Mouse (Mus musculus) heart, embryonic 14.5 days (tissue): ENCODE data around the gene Rabif. TPM values are rescaled to one million over a fixed set of nuclear protein-coding genes. Genes with fewer than 3 reads are reported as not detected.
A peak's percentile ranks its signal among the peaks of the same experiment; 100 is the strongest.
"Not testable (repeated sequence)": the region's sequence is repeated elsewhere in the genome, so short reads cannot be mapped to it uniquely, and the experiment has no call there.

Experiments used
- ATAC-seq: fragments of 200-750 bp; cut with Nextera tagmentation; 2 replicates; pipeline ENCODE4 v1.8.0; 2017; ENCODE audit warnings: low read depth, moderate TSS enrichment; ENCODE audit not compliant: insufficient number of reproducible peaks, insufficient read depth, low FRiP score
- H3K27ac ChIP-seq, 2 experiments: fragments of 200-500 bp in 1 of 2; fragments of 300-500 bp in 1 of 2; sonication (generic) in 1 of 2; replicated peaks in 1 of 2; 2 replicates each; pipeline ENCODE4 v1.5.1; 2012 to 2014; ENCODE audit warnings: low read depth in 2 of 2, low read length in 2 of 2, control low read depth in 1 of 2, mild to moderate bottlenecking in 1 of 2, mixed read lengths in 1 of 2; ENCODE audit not compliant: control insufficient read depth in 1 of 2, insufficient read depth in 1 of 2
- H3K27me3 ChIP-seq: fragments of 300-500 bp; sonication (generic); 2 replicates; pipeline ENCODE4 v1.6.1; 2014; ENCODE audit warnings: mild to moderate bottlenecking, low read length, control low read depth; ENCODE audit not compliant: control insufficient read depth, insufficient read depth
- H3K36me3 ChIP-seq: fragments of 300-500 bp; sonication (generic); 2 replicates; pipeline ENCODE4 v1.6.1; 2014; ENCODE audit warnings: mild to moderate bottlenecking, control low read depth, low read length, mixed read lengths; ENCODE audit not compliant: control insufficient read depth, insufficient read depth
- H3K4me1 ChIP-seq, 2 experiments: fragments of 200-500 bp in 1 of 2; fragments of 300-500 bp in 1 of 2; sonication (generic) in 1 of 2; 2 replicates each; pipeline ENCODE4 v1.6.1; 2012 to 2014; ENCODE audit warnings: low read length in 2 of 2, control low read depth in 1 of 2, mixed read lengths in 1 of 2; ENCODE audit not compliant: control insufficient read depth in 2 of 2, insufficient read depth in 2 of 2
- H3K4me2 ChIP-seq: fragments of 300-500 bp; sonication (generic); 2 replicates; pipeline ENCODE4 v1.6.1; 2014; ENCODE audit warnings: mild to moderate bottlenecking, low read length
- H3K4me3 ChIP-seq, 2 experiments: fragments of 200-500 bp in 1 of 2; fragments of 300-500 bp in 1 of 2; sonication (generic) in 1 of 2; 2 replicates each; pipeline ENCODE4 v1.5.1; 2012 to 2014; ENCODE audit warnings: low read length in 2 of 2, mild to moderate bottlenecking in 2 of 2, control low read depth in 1 of 2, low read depth in 1 of 2, moderate library complexity in 1 of 2; ENCODE audit not compliant: control insufficient read depth in 1 of 2, insufficient read depth in 1 of 2
- H3K9ac ChIP-seq: fragments of 300-500 bp; sonication (generic); 2 replicates; pipeline ENCODE4 v1.6.1; 2014; ENCODE audit warnings: mild to moderate bottlenecking, low read length
- H3K9me3 ChIP-seq: fragments of 300-500 bp; sonication (generic); 2 replicates; pipeline ENCODE4 v1.6.1; 2016; ENCODE audit warnings: low read length, control low read depth; ENCODE audit not compliant: control insufficient read depth
- WGBS: fragments of 180-500 bp; shearing (Covaris S2); extraction: QIAGEN DNeasy Blood & Tissue Kit; methylation state at CpG from one replicate; pipeline ENCODE4 v1.1.7; 2014; 5-methylcytosine and 5-hydroxymethylcytosine counted together
- polyA plus RNA-seq: library from polyadenylated mRNA; unstranded; fragments of >200 nt; fragmentation: Nextera tagmentation; extraction: Ambion mirVana; gene quantifications from 2 replicates; pipeline ENCODE4 v1.2.1, GENCODE M21; 2014

The Rabif gene
- polyA plus RNA-seq, result 29.1 and 30.4 TPM in 2 replicates

DNA sequence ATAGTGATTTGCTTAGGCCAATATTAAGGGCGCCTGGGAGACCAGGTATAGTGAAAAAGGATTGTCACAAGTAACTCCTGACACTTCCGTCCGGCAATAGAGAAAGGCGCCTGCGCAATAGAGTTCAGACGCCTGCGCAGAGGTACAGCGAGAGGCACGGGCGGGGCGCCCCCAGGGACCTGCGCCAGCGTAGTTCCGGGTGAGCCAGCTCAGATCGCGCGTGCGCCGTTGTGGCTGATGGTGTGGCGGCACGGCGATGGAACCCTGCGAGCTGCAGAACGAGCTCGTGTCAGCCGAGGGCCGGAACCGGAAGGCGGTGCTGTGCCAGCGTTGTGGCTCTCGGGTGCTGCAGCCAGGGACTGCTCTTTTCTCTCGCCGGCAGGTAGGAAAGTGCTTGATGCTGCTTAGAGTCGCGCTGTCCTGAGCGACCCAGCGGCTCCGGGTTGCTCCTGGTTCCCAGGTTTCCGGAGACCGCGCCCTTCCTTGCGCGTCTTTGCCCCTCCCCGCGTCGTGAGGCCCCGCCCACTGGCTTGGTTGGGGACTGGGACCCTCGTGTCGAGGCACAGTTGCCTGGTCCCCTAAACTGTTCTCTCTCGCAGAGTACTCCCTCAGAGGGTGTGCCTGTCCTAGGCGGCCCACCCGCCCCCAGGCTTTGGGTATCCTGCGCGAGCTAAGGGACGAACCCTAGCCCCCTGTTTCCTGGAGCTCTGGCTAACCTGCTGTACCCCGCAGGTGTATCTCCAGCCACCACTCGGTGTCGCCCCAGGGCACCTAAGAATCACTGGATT, at the start of gene Rabif:
TSS of gene Rabif (plus strand) at position 221 of the 788 bp plus-strand sequence.
- peaks cover 6 to 17% of the 10 kb centered on the region in 2 experiments for H3K4me1 ChIP-seq
- ATAC-seq, result peak; percentile 98
- peak within 1 kb of the TSS; percentile 69 for H3K9ac ChIP-seq
- peaks cover 32% of the 10 kb centered on the region for H3K36me3 ChIP-seq
- peak within 1 kb of the TSS; percentile 66 for H3K4me2 ChIP-seq
- WGBS, result under 1% methylated on average over 58 of the region's 58 CpGs
- H3K27ac ChIP-seq, result peak within 1 kb of the TSS; percentile 91 to 92
- H3K27me3 ChIP-seq, result no peaks in the 10 kb centered on the region
- H3K4me3 ChIP-seq, result peak within 1 kb of the TSS; percentile 75 to 88
- H3K9me3 ChIP-seq, result no peaks in the 10 kb centered on the region

DNA sequence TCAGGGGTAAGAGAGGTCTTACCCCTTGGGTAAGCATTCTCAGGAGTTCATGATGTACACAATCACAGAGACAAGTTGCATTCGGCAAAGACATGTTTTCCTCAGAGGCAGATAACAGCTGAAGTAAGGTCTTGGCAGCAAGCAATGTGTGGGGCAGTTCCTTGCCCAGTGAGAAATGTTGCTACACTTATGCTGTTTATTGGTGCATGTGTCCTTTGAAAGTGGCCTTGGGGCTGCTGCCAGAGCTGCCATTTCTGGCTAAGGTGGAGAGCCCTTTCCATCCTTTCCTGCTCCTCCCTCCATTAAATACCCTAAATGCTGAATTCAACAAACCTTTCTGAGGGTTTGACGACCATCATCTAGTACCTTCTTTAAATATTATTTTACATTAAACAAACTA, 49.0 kb upstream of the Rabif start:
- Histone ChIP-seq H3K9me3 (no peaks in the 10 kb centered on the region), H3K27me3 (no peaks in the 10 kb centered on the region), H3K36me3 (no peaks in the 10 kb centered on the region), H3K4me2 (no peak overlapping the region), H3K9ac (no peak overlapping the region), H3K4me1 (no peaks in the 10 kb centered on the region), H3K4me3 (no peak overlapping the region), H3K27ac (no peak overlapping the region)
- WGBS, result 71% methylated on average over 2 of the region's 2 CpGs
- ATAC-seq, result no peak

- not testable (repeated sequence) for H3K27me3 ChIP-seq, H3K4me2 ChIP-seq, ATAC-seq, H3K36me3 ChIP-seq, H3K4me1 ChIP-seq, H3K9ac ChIP-seq, H3K27ac ChIP-seq, H3K4me3 ChIP-seq, H3K9me3 ChIP-seq
- WGBS, result 57% methylated on average over 3 of the region's 3 CpGs
These were observed 45.9 kb upstream of the Rabif start for GRCm38 (mm10) chr1:134448537-134448936.

GRCm38 (mm10) chr1:134450201-134450600, 44.2 kb upstream of the Rabif start:
- 83% methylated on average over 4 of the region's 4 CpGs for WGBS
- Histone ChIP-seq H3K36me3 (no peaks in the 10 kb centered on the region), H3K27me3 (no peaks in the 10 kb centered on the region), H3K4me2 (no peak overlapping the region), H3K9ac (no peak overlapping the region), H3K4me1 (peaks cover 0 to 6% of the 10 kb centered on the region in 2 experiments; a peak in 1 of 4 replicates), H3K27ac (no peak overlapping the region), H3K4me3 (no peak overlapping the region), H3K9me3 (no peaks in the 10 kb centered on the region)
- no peak for ATAC-seq

GRCm38 (mm10) chr1:134450986-134451385, 43.5 kb upstream of the Rabif start:
- WGBS, result 38% methylated on average over 3 of the region's 3 CpGs
- no peak overlapping the region for H3K4me3 ChIP-seq

DNA sequence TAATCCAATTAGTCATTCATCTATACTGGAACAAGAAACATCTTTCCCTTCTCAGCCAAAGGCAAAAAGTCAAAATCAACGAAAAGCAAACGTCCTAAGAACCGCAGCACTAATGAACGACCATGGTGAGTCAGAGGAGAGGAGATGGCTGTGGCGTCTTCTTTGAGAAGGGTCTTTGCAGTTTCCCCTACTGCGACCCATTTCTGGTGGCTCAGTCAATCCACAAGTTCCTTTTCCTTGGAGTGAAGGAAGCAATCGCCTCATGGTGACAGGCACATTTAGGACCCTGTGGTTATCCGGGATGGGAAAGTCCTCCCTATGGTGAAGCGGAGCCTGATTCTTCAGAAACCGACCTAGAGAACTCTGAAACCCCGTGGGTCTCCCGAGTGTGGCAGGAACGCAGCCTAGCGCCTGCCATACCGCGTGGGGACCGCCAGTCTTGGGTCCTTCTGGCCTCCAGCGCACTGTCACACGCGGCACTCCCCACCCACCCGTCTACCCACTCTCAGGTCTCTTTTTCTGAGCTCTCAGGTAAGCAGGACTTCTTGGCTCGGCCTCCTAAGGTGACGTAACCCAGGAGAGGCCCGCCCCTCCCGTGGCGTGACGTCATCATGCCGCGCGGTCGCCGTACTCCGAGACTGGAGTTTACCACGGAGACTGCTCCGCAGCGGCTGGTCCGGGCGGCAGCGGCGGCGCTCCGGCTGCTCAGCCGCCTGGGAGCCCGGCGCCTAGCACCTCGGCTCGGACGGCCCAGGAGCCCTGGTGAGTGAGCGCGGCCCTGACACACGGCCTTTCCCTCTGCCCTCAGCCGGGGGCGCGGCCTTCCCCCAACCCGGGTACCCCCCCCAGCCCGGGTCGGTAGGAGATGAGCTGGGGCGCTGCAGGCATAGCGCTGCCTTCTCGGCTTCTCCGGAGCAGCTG, 39.3 kb upstream of the Rabif start, which contains the start of gene Klhl12:
TSS of gene Klhl12 (plus strand) at position 628 of the 921 bp plus-strand sequence.
- H3K9ac ChIP-seq, result peak within 1 kb of the TSS; percentile 96
- peak within 1 kb of the TSS; percentile 65 to 95 for H3K4me3 ChIP-seq
- H3K27ac ChIP-seq, result peak within 1 kb of the TSS; percentile 32 to 55; a peak in 3 of 4 replicates
- no peaks in the 10 kb centered on the region for H3K9me3 ChIP-seq
- H3K4me2 ChIP-seq, result peak within 1 kb of the TSS; percentile 86
- peaks cover 0 to 16% of the 10 kb centered on the region in 2 experiments; a peak in 2 of 4 replicates for H3K4me1 ChIP-seq
- peaks cover 17% of the 10 kb centered on the region for H3K36me3 ChIP-seq
- ATAC-seq, result peak; percentile 86
- H3K27me3 ChIP-seq, result no peaks in the 10 kb centered on the region
- under 1% methylated on average over 61 of the region's 61 CpGs for WGBS

More at GRCm38 (mm10) chr1:134450986-134451385, 43.5 kb upstream of the Rabif start:
- H3K36me3 ChIP-seq, result no peaks in the 10 kb centered on the region
- no peak overlapping the region for H3K4me2 ChIP-seq
- no peak overlapping the region for H3K9ac ChIP-seq
- no peaks in the 10 kb centered on the region for H3K9me3 ChIP-seq
- H3K27ac ChIP-seq, result no peak overlapping the region
- no peaks in the 10 kb centered on the region for H3K27me3 ChIP-seq
- no peak for ATAC-seq
- H3K4me1 ChIP-seq, result peaks cover 0 to 8% of the 10 kb centered on the region in 2 experiments; a peak in 2 of 4 replicates

GRCm38 (mm10) chr1:134456060-134456459, 38.4 kb upstream of the Rabif start:
- H3K4me1 ChIP-seq, result peaks cover 0 to 16% of the 10 kb centered on the region in 2 experiments; a peak in 2 of 4 replicates
- no peak overlapping the region for H3K27ac ChIP-seq
- no peaks in the 10 kb centered on the region for H3K27me3 ChIP-seq
- H3K9ac ChIP-seq, result peak overlapping the region; percentile 96
- peaks cover 26% of the 10 kb centered on the region for H3K36me3 ChIP-seq
- WGBS, result 13% methylated on average over 5 of the region's 5 CpGs
- ATAC-seq, result no peak
- H3K9me3 ChIP-seq, result no peaks in the 10 kb centered on the region
- peak overlapping the region; percentile 65 to 95; a peak in 3 of 4 replicates for H3K4me3 ChIP-seq
- peak overlapping the region; percentile 86 for H3K4me2 ChIP-seq
